Comparison of ENCODE assay signal across 9 mouse cellular contexts in genomic region chr11:50624239-50624638, GRCm38 (mm10). TPM values are rescaled to one million over a fixed set of nuclear protein-coding genes. Genes with fewer than 3 reads are reported as not detected.
DNase-seq lines count a peak whose midpoint lies in the region; ATAC-seq and TF ChIP-seq lines count a peak whose summit lies in the region.
"Had no signal": no experiment of that assay in that cellular context is flagged by ENCODE, and none has a peak within 500 bp of the region (broad histone marks: within the 10 kb centered on the region; RNA-seq: fewer than 3 reads in every experiment).

No protein-coding gene starts in this region.

- peak overlapping the region; percentile 20; the same call in 1 of the 2 replicates for H3K27ac ChIP-seq in heart, embryonic 15.5 days
- H3K27ac ChIP-seq in lung, embryonic 14.5 days (ENCODE audit: low read depth) = peak overlapping the region; percentile 75
- no peak overlapping the region for H3K27ac ChIP-seq in embryonic fibroblast, embryonic 13.5 days (ENCODE audit: insufficient read depth, low read length)
- H3K27ac ChIP-seq: stomach, embryonic 15.5 days had no signal

- H3K4me2 ChIP-seq in heart, embryonic 15.5 days = no peak overlapping the region
- H3K4me2 ChIP-seq in lung, embryonic 14.5 days = peak overlapping the region; percentile 13; the same call in 1 of the 2 replicates
- H3K4me2 ChIP-seq: stomach, embryonic 15.5 days had no signal

- no peak for ATAC-seq in heart, embryonic 15.5 days (replicated peaks; ENCODE audit: insufficient number of reproducible peaks, insufficient read depth, low FRiP score, low read depth)
- peak; percentile 54 for ATAC-seq in lung, embryonic 14.5 days (ENCODE audit: insufficient read depth)

- 47% methylated on average over 2 of the region's 2 CpGs for WGBS in heart, embryonic 15.5 days
- 27% methylated on average over 2 of the region's 2 CpGs for WGBS in lung, embryonic 14.5 days

- no peak overlapping the region for H3K9ac ChIP-seq in heart, embryonic 15.5 days
- no peak overlapping the region for H3K9ac ChIP-seq in lung, embryonic 14.5 days
- H3K9ac ChIP-seq: stomach, embryonic 15.5 days had no signal

- no peak for DNase-seq in heart, adult 8-10 months (ENCODE audit: low spot score)
- DNase-seq in lung, embryonic 14.5 days = peak; percentile 85
- no peak for DNase-seq in lung, postnatal 25 days (ENCODE audit: low spot score)
- peak; percentile 57 for DNase-seq in lung, postnatal 14 days
- no peak for DNase-seq in cerebellum, postnatal 36 days
- DNase-seq in urinary bladder, postnatal 36 days (ENCODE audit: low spot score in 2 of 2) = no peak

- H3K4me3 ChIP-seq in heart, embryonic 15.5 days = no peak overlapping the region
- no peak overlapping the region for H3K4me3 ChIP-seq in lung, embryonic 14.5 days (ENCODE audit: low read depth, low read length)
- H3K4me3 ChIP-seq in embryonic fibroblast, embryonic 13.5 days (ENCODE audit: insufficient read depth, low read length) = no peak overlapping the region
- H3K4me3 ChIP-seq: stomach, embryonic 15.5 days had no signal

- no peaks in the 10 kb centered on the region for H3K9me3 ChIP-seq in heart, embryonic 15.5 days (replicated peaks)
- no peaks in the 10 kb centered on the region for H3K9me3 ChIP-seq in lung, embryonic 14.5 days (ENCODE audit: low read depth, low read length)
- H3K9me3 ChIP-seq: stomach, embryonic 15.5 days had no signal

- peak; percentile 59 for TF ChIP-seq CTCF in lung, embryonic 14.5 days (IDR thresholded peaks at IDR 0.05; ENCODE audit: low read depth)
- TF ChIP-seq CTCF in embryonic fibroblast, embryonic 13.5 days (IDR thresholded peaks at IDR 0.05; ENCODE audit: borderline replicate concordance, insufficient read depth, low read length) = 0 out of 2 replicates have a peak, but pooled peaks have one; percentile 24

- H3K36me3 ChIP-seq in heart, embryonic 15.5 days = no peaks in the 10 kb centered on the region
- H3K36me3 ChIP-seq in lung, embryonic 14.5 days (ENCODE audit: insufficient read depth) = no peaks in the 10 kb centered on the region
- H3K36me3 ChIP-seq: stomach, embryonic 15.5 days had no signal

- peaks cover 7% of the 10 kb centered on the region; the same call in 1 of the 2 replicates for H3K27me3 ChIP-seq in heart, embryonic 15.5 days
- no peaks in the 10 kb centered on the region for H3K27me3 ChIP-seq in lung, embryonic 14.5 days (ENCODE audit: insufficient read depth, low read length)
- H3K27me3 ChIP-seq: stomach, embryonic 15.5 days had no signal

- H3K4me1 ChIP-seq in heart, embryonic 15.5 days (replicated peaks) = peaks cover 25% of the 10 kb centered on the region
- H3K4me1 ChIP-seq in lung, embryonic 14.5 days (ENCODE audit: insufficient read depth) = peaks cover 33% of the 10 kb centered on the region
- H3K4me1 ChIP-seq in embryonic fibroblast, embryonic 13.5 days (ENCODE audit: control insufficient read depth, insufficient read depth, low read length) = peaks cover 16% of the 10 kb centered on the region

- TF ChIP-seq POLR2A in embryonic fibroblast, embryonic 13.5 days (IDR thresholded peaks at IDR 0.05; ENCODE audit: low read depth, low read length) = no peak

RNA-seq across cellular contexts. Expression of gene Adamts2, which starts 22.4 kb away (rescaled TPM):
- 9.7 and 14.7 TPM in 2 replicates for polyA plus RNA-seq in heart, embryonic 15.5 days (2015; fragmentation: Nextera tagmentation; extraction: Ambion mirVana)
- 1 to 10 TPM; 6.1 to 7.1 (median 6.8) TPM for total RNA-seq in heart, adult 8-10 months (2022)
- polyA plus RNA-seq in lung, embryonic 14.5 days (2014; fragmentation: Nextera tagmentation; extraction: Ambion mirVana) = 9.5 and 10.9 TPM in 2 replicates
- 22.3 and 25.6 TPM in 2 replicates for polyA plus RNA-seq in embryonic fibroblast, embryonic 13.5 days (2011; ENCODE audit: insufficient read length, low read depth, missing spikeins)

Comparison
In these comparisons a context has a peak if more than half of its experiments do, and no peak if none do; other contexts are left out.
1. DNase-seq: peak in lung, embryonic 14.5 days (single experiment) and lung, postnatal 14 days (single experiment); none in heart, adult 8-10 months (single experiment), lung, postnatal 25 days (single experiment), cerebellum, postnatal 36 days (0 of 2) and urinary bladder, postnatal 36 days (0 of 2).